Mouse (Mus musculus) spleen, postnatal 36 days (tissue): ENCODE measurements around the gene Gm11627.

ENCODE experiments used
- DNase-seq, 2 experiments: peaks; one replicate each; pipeline ENCODE4 v3.0.0; 2022; ENCODE audit warnings: low spot score in 2 of 2, mixed read lengths in 1 of 2

The Gm11627 gene

GRCm38 (mm10) chr11:102602816-102603495, 23.7 kb upstream of the Gm11627 start:
- DNase-seq, result no peak

- DNase-seq, result no peak
These were observed 20.7 kb upstream of the Gm11627 start for GRCm38 (mm10) chr11:102599912-102600311.

- DNase-seq, result no peak
These were observed 16.1 kb upstream of the Gm11627 start for GRCm38 (mm10) chr11:102595341-102595820.

DNA sequence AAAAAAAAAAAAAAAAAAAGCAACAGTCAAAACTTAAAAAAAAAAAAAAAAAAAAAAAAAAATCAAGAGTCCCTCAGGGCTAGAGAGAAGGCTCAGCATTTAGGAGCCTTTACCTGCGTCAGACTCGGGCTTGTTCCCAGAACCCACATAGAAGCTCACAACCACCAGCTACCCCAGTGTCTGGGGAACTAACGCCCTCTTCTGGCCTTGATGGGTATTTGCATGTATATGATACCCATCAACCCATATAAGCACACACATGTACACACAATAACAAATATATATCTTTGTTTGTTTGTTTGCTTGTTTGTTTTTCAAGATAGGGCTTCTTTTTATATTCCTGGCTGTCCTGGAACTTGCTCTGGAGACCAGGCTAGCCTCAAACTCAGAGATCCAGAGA, 8.3 kb upstream of the Gm11627 start:
- no peak for DNase-seq

GRCm38 (mm10) chr11:102586445-102587130, 7.3 kb upstream of the Gm11627 start:
- DNase-seq, result no peak

DNA sequence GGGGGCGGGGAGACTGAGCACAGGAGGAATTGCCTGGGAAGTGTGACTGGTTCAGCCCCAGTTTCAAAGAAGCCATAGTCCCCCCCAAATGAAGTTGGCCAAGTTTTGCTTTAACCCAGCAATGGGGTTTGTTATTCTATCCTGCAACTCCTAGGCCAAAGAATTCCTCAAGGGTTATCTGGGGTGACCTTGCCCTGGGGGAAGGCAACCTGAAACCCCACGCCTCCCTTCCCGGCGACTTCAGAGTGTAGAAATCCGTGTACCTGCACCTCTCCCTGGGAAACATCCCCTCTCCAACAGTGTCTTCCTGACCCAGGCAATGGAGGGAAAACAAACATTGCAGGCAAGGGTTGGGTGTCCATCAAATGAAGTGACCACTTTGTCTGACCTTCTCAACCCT, 3.5 kb upstream of the Gm11627 start:
- DNase-seq, result no peak

- no peak for DNase-seq
These were observed 2.9 kb upstream of the Gm11627 start for GRCm38 (mm10) chr11:102582016-102582610.

DNA sequence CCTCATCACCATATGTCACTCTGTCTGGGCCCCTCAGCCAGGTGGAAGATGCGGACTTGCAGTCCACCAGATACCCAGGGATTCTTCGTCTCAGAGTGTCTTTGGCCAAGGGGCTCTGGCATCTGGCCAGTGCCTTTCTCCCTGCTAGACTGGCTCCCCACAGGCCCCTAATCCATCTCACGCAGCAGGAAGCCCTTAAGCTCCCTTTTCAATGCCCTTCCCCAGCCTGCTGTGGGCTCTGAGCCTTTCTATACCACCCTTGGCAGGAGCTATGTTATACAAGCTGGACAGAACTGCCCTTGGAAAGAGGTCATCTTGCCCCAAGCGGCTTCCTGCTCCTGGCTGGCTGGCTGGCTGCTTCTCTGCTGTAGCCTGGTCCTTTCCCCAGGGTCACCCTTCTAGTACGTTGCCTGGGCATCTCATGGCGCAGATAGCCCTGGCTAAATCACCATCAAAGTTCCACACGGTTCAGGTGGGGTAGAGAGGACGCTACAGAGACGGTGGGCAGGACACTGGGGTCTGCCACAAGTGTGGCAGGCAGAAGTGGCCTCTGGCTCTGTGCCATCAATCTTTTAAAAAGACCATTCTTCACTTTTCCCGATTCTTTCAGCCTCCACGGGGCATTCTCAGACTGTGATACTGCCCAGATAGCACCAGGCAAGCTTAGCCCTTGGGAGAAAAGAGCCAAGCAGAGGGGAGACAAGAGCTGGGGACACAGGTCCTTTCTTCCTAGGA, 2.2 kb upstream of the Gm11627 start:
- DNase-seq, result no peak

DNA sequence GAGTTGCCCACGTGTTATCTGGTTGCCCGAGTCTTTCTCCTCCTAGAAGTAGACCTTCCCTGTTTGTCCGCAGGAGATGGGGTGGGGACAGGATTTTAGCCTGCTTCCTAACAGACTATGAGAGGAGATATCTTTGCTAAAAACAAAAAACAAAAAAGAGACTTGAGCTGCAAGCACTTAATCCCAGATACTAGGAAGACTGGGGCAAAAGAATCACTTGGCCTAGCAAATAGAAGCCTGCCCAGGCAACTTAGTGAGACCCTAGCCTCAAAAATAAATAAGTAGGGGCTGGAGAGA, 721 bp upstream of the Gm11627 start:
- no peak for DNase-seq

DNA sequence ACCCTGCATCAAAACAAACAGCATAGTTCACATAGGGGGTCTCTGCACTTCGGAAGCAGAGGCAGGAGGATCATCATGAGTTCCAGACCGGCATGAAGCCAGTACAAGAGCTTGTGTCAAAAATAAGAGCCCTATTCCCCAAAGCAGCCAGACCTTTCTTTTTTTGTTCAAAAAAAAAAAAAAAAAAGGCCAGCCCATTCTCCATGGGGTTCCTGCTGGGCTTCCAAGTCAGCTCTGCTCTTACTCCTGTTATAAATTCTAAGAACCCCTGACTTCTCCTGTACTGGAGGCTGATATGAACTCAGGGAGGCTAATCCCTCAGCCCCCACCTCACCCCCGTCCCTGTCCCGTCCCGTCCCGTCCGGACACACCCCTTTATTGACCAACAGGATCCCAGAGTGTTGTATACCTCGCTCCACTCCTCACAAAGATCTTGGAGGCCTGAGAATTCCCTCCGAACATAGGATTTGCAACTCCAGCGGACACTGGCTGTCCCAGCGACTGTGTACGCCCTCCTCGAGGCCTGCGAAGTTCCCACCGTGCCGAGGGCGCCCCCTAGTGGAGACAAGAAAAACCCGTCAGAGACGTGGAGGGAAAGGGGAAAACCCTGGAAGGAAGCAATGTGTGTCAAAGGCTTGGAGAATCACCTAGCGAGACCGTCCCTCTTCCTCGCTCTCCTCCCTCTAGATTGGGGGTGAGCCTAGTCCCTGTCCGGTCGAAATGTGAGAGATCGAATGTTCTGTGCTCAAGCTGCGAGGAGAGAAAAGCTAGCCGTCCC, 731 bp downstream of the Gm11627 start:
- peak; percentile 51 to 65 for DNase-seq

GRCm38 (mm10) chr11:102576050-102576754, 3.1 kb downstream of the Gm11627 start:
- DNase-seq, result no peak

GRCm38 (mm10) chr11:102575034-102575433, 4.2 kb downstream of the Gm11627 start:
- no peak for DNase-seq

DNA sequence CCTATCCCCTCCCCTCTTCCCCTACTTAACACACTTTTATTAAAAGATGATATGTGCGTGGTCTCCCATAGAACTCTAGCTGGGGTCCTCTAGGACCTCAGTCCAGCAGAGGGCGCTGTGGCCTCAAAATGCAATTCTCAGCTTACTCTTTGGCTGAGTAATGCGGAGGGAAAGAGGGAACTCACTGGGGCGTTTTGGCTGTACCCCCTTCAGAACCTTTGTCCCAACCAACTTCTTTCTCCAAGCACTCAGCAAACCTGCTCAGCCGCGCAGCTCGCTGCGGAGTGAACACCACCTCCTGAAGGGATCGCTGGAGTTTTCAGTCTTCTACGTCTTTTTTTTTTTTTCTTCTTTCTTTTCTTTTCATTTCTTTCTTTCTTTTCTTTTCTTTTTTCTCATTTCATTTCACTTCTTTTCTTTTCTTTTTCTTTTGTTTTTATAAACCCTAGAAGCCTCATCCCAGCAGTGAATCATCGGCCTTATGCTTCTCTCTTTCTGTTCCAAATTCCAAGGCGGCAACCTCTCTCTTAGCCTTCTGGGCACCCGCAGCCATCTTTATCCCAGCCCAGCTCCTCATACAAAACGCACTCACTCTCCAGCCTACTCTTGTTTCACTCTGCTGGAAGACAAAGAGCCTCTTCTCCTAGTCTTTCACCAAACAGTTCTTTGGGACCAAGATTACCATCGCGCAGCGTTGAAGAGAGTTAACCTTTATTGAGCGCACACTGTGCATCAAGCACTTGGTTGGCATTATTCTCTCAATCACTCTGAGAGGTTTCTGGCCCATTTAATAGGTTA, 6.2 kb downstream of the Gm11627 start:
- DNase-seq, result peak; percentile 53 to 57

- no peak for DNase-seq
These were observed 10.4 kb downstream of the Gm11627 start for GRCm38 (mm10) chr11:102568756-102569377.

DNA sequence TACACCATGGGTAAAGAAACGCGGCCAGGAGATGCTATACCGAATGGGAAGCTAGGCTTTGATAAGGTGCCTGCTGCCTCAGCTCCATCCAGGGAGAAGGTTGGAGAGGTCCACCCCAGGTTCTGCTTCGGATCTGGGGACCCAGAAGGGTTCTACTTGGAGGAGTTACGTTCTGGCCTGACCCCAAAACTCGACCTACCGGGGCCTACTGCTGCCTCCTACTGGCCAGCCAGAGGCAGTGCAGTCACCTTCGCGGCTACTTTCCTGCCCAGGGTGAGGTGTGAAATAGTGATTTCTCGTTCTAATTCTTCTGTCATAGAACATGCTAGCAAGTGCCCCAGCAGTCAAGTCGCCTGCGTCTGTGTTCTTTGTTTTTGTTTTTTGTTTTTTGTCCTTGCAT, 11.1 kb downstream of the Gm11627 start:
- no peak for DNase-seq

GRCm38 (mm10) chr11:102567723-102568122, 11.5 kb downstream of the Gm11627 start:
- no peak for DNase-seq

DNA sequence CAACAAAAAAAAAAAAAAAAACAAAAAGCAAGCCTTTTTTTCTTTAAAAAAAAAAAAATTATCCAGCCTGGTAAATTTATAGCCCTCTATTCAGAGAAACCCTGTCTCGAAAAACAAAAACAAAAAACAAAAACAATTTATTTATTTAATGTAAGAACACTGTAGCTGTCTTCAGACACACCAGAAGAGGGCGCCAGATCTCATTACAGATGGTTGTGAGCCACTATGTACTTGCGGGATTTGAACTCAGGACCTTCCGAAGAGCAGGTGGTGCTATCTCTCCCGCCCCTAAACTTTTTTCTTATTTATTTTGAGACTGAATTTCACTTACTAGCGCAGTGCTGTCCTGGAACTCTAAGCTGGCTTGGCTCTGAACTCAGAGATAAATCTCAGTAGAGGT, 12.1 kb downstream of the Gm11627 start:
- DNase-seq, result no peak

GRCm38 (mm10) chr11:102566290-102566689, 13.0 kb downstream of the Gm11627 start:
- no peak for DNase-seq

DNA sequence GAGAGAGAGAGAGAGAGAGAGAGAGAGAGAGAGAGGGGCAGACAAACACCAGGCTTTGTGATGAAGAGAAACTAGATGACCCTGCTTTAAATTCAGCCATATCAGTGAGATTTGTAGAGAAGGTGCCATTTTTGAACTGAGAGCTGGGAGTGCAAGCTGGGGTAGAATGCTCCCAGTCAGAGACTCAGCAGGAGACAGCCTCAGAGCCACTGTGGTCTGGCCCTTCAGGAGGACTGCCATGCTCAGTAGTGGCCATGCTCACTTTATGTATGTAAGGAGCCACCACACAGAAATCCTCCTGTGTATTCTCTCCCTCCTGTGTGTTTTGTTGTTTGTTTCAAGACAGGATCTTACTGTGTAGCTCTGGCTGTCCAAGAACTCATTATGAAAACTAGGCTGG, 13.5 kb downstream of the Gm11627 start:
- DNase-seq, result no peak
